Mouse (Mus musculus): ENCODE measurements at regions not wholly inside any gene's neighbourhood (a gene's known extent, or its start where the extent isn't known, plus 50 kb on each side); places are given as distances from the start of the nearest gene placed in this dataset.
"Not testable (repeated sequence)": the region's sequence is repeated elsewhere in the genome, so short reads cannot be mapped to it uniquely, and the experiment has no call there.

GRCm38 (mm10) chr14:53474170-53474569 is 779.7 kb downstream of the Dad1 start:
- not testable (repeated sequence) for H3K9ac ChIP-seq; H3K9me3 ChIP-seq (replicated peaks); H3K4me3 ChIP-seq; H3K4me2 ChIP-seq (replicated peaks); H3K36me3 ChIP-seq; H3K27ac ChIP-seq; H3K4me1 ChIP-seq; H3K27me3 ChIP-seq; ATAC-seq (ENCODE audit: low FRiP score)
- 93% methylated on average over 7 of the region's 7 CpGs for WGBS

DNA sequence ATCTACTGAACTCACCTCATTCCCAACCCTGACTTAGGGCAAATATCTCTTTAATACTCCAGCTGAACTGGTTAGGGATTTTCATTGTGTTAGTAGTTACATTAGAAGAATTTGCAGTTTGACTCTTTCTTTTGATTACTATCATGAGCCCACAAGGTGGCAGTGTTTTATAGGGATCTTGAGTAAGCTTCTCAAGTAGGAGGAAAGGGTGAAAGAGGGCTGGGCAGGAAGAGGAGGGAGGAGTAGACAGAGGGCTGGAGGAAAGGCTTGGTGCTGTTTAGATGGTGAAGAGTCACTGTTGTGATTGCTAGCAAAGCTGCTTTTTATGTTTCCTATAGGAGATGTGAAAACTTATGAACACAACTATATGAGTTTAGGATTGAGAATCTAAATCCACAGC is 793.1 kb downstream of the Dad1 start:
- H3K4me3 ChIP-seq; H3K4me1 ChIP-seq; H3K36me3 ChIP-seq; H3K27ac ChIP-seq; H3K27me3 ChIP-seq; H3K4me2 ChIP-seq (replicated peaks); H3K9me3 ChIP-seq (replicated peaks); H3K9ac ChIP-seq; ATAC-seq (ENCODE audit: low FRiP score): not testable (repeated sequence)

DNA sequence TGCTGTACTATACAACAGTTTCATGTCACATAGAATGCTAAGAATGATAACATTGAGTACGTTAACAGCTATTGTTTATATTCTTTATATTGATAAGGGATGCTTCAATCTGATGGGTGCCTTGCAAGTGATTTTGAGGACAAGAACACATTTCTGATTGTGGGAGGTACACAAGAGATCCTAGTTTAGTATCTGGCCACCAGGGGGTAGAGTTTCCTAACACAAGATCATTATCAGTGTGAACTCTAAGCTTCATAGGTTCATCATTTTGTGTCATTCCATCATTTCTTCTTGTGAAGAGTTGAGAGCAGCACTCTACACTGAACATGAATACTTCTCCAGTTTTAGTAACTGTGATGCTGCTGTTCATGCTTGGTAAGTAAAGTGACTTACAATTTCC is 799.9 kb downstream of the Dad1 start:
- Histone ChIP-seq H3K27ac (no peak overlapping the region), H3K4me3 (no peak overlapping the region), H3K4me1 (no peaks in the 10 kb centered on the region), H3K9ac (no peak overlapping the region), H3K27me3 (no peaks in the 10 kb centered on the region), H3K36me3 (no peaks in the 10 kb centered on the region), H3K4me2 (replicated peaks) (no peak overlapping the region), H3K9me3 (replicated peaks) (no peaks in the 10 kb centered on the region)
- 95% methylated on average over 1 of the region's 1 CpGs for WGBS
- no peak for ATAC-seq (ENCODE audit: low FRiP score)

GRCm38 (mm10) chr14:53439643-53440042 is 814.3 kb downstream of the Dad1 start:
- H3K9ac ChIP-seq; H3K4me1 ChIP-seq; H3K27me3 ChIP-seq; H3K4me3 ChIP-seq; H3K27ac ChIP-seq; H3K36me3 ChIP-seq; ATAC-seq (ENCODE audit: low FRiP score); H3K4me2 ChIP-seq (replicated peaks); H3K9me3 ChIP-seq (replicated peaks): not testable (repeated sequence)

- not testable (repeated sequence) for H3K27ac ChIP-seq; H3K4me1 ChIP-seq; H3K9ac ChIP-seq; H3K4me2 ChIP-seq (replicated peaks); ATAC-seq (ENCODE audit: low FRiP score); H3K36me3 ChIP-seq; H3K4me3 ChIP-seq; H3K9me3 ChIP-seq (replicated peaks); H3K27me3 ChIP-seq
- WGBS: 82% methylated on average over 1 of the region's 3 CpGs
These were observed 823.8 kb downstream of the Dad1 start for GRCm38 (mm10) chr14:53430130-53430529.

DNA sequence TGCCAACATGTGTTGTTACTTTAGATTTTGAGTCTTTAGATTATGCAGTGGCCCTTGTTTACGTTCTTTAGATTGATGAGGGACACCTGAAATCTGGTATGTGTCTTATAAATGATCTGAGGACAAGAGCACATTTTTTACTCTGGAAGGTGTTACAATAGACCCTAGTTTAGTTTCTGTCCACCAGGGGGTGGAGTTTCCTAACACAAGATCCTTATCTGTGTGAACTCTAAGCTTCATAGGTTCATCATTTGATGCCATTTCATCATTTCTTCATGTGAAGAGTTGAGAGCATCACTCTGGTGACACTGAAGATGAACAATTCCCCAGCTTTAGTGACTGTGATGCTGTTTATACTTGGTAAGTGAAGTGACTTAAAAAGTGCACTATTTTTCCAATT is 825.5 kb downstream of the Dad1 start:
- not testable (repeated sequence) for H3K9me3 ChIP-seq (replicated peaks); H3K4me3 ChIP-seq; H3K27me3 ChIP-seq; H3K27ac ChIP-seq; ATAC-seq (ENCODE audit: low FRiP score); H3K4me2 ChIP-seq (replicated peaks); H3K36me3 ChIP-seq; H3K9ac ChIP-seq; H3K4me1 ChIP-seq
- 83% methylated on average over 1 of the region's 1 CpGs for WGBS

DNA sequence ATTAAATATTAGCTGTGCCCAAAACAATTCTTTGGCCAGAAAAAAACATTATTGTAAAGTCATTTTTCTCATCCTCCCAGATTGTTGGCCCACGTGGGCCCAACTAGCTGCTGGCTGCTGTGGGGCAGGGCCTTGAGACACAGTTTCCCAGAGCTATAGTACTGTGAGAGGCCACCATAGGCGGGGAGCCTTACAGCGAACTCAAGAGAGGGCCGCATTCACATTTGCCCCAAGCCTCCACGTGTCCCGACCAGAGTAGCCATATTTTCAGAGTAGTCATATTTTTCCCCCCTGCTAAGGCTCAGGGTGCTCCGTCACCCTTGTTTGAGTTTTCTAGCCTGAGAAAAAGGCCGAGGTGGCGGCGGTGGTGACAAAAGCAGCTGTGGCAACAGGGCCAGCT is 826.3 kb downstream of the Dad1 start:
- not testable (repeated sequence) for H3K27me3 ChIP-seq, H3K36me3 ChIP-seq
- WGBS: 80% methylated on average over 10 of the region's 10 CpGs

DNA sequence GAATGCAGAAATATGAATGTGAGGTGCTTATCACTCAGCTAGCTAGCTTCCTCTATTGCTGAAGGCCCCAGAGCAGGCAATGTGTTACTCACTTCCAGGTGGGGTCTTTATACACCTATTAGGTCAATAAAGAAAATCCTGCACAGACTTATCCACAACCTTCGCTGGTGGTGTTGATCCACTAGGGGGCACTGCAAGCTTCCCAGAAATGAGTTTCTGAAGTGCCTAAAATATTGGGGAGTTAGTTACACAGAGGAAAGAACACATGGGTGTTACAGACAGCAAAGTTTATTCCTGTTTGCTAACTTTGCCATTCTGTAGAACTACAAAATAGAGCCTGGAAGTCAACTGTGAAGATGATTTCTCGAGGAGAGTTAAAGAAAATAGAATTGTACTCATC is 836.9 kb downstream of the Dad1 start:
- H3K4me3 ChIP-seq; H3K27ac ChIP-seq; H3K9ac ChIP-seq; H3K27me3 ChIP-seq; H3K4me1 ChIP-seq; H3K9me3 ChIP-seq (replicated peaks); H3K36me3 ChIP-seq; H3K4me2 ChIP-seq (replicated peaks); ATAC-seq (ENCODE audit: low FRiP score): not testable (repeated sequence)
- WGBS: 55% methylated on average over 1 of the region's 2 CpGs

More for the DNA sequence above, 826.3 kb downstream of the Dad1 start:
- H3K4me3 ChIP-seq; H3K4me1 ChIP-seq; H3K9ac ChIP-seq; H3K4me2 ChIP-seq (replicated peaks); H3K9me3 ChIP-seq (replicated peaks); H3K27ac ChIP-seq; ATAC-seq (ENCODE audit: low FRiP score): not testable (repeated sequence)

GRCm38 (mm10) chr14:53407500-53408227 is 846.2 kb downstream of the Dad1 start:
- ATAC-seq (ENCODE audit: low FRiP score); H3K4me2 ChIP-seq (replicated peaks); H3K9me3 ChIP-seq (replicated peaks); H3K9ac ChIP-seq; H3K4me1 ChIP-seq; H3K36me3 ChIP-seq; H3K27ac ChIP-seq; H3K4me3 ChIP-seq; H3K27me3 ChIP-seq: not testable (repeated sequence)
- WGBS: 91% methylated on average over 2 of the region's 5 CpGs

DNA sequence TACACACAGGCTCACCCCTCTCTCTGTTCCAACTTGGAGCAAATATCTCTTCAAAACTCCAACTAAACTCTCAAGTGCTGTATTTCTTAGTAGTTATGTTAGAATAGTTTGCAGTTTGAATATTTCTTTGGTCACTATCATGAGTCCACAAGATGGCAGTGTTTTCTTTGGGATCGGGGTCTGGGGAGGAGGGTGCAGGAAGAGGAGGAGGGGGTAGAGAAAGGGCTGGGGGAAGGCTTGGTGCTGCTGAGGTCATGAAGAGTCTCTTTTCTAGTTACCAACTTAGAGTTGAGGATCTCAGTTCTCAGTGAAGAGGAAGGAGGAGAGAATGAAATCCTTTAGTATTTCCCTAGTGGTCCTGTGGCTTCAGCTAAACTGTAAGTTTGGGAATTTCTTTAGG is 863.6 kb downstream of the Dad1 start:
- not testable (repeated sequence) for ATAC-seq (ENCODE audit: low FRiP score); H3K9ac ChIP-seq

GRCm38 (mm10) chr14:53374591-53374990 is 879.0 kb upstream of the Olfr1507 start:
- H3K9ac ChIP-seq; H3K9me3 ChIP-seq (replicated peaks); H3K27ac ChIP-seq; H3K27me3 ChIP-seq; H3K4me3 ChIP-seq; H3K4me1 ChIP-seq; ATAC-seq (ENCODE audit: low FRiP score); H3K36me3 ChIP-seq; H3K4me2 ChIP-seq (replicated peaks): not testable (repeated sequence)
- 86% methylated on average over 5 of the region's 6 CpGs for WGBS

More for the DNA sequence above, 863.6 kb downstream of the Dad1 start:
- not testable (repeated sequence) for H3K4me1 ChIP-seq; H3K27me3 ChIP-seq; H3K27ac ChIP-seq; H3K4me2 ChIP-seq (replicated peaks); H3K36me3 ChIP-seq; H3K9me3 ChIP-seq (replicated peaks); H3K4me3 ChIP-seq
- WGBS: no CpG with 5 or more reads among the region's 1 CpGs

GRCm38 (mm10) chr14:53373777-53374468 is 878.4 kb upstream of the Olfr1507 start:
- not testable (repeated sequence) for H3K9ac ChIP-seq; H3K27me3 ChIP-seq; H3K4me2 ChIP-seq (replicated peaks); H3K4me3 ChIP-seq; H3K4me1 ChIP-seq; H3K36me3 ChIP-seq; H3K27ac ChIP-seq; H3K9me3 ChIP-seq (replicated peaks); ATAC-seq (ENCODE audit: low FRiP score)
- WGBS: 67% methylated on average over 1 of the region's 2 CpGs

DNA sequence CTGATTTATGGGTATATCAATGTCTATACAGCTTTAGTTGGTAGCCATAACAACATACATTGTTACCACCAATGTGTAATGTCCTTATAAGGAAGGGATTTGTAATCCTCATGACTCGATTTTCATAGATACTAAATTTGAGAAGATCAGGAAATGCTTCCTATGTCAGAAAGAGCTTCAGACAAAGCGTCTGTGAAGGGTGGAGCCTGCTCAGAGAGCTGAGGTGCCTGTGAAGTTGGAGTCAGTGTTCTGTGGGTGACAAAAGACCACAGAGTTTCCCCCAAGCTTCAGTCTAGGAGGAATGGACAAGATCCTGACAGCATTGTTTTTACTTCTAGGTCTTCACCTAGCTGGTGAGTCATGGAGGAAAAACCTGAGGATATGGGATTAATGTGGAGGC is 874.2 kb upstream of the Olfr1507 start:
- Histone ChIP-seq H3K36me3 (no peaks in the 10 kb centered on the region), H3K27ac (no peak overlapping the region)
- 70% methylated on average over 2 of the region's 2 CpGs for WGBS

More for the DNA sequence above, 874.2 kb upstream of the Olfr1507 start:
- Histone ChIP-seq H3K27me3 (no peaks in the 10 kb centered on the region), H3K9ac (no peak overlapping the region), H3K9me3 (replicated peaks) (no peaks in the 10 kb centered on the region), H3K4me3 (no peak overlapping the region), H3K4me1 (no peaks in the 10 kb centered on the region), H3K4me2 (replicated peaks) (no peak overlapping the region)
- no peak for ATAC-seq (ENCODE audit: low FRiP score)

All from hindbrain, embryonic 12.5 days (tissue).